Mouse (Mus musculus): Measurements from ENCODE around the gene Tcaf2.

Tcaf2 gene

DNA sequence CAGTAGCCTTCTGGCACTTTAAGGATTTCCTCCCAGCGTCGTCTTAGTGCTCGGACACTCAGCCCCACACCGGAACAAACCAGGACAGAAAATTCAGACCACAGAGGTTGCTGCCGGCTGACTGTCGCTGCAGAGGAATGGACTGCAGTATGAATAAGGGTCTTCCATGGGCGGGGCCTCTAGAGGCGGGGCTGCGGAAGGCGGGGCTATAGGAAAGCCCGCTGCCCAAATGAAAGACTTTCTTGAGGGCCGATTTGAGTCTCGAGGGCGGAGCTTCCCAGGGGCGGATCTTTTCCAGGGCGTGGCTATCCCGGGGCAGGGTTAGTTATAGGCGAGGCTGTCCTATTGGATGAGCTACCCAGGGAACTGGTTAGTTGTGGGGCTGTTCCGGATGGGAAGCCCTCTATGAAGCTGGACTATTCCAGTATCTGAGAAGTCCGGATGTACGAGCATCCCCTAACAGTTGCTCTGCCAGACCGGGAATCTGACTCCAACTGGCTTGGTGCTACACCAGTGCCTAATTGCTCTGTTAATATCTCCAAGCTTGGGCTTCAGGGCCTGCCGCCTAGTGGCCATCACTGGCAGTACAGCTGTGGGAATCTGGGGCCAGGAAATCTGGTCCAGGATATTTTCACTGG is at the start of gene Tcaf2:
Gene Tcaf2, minus strand, starts transcription at position 343 of the 638 bp plus-strand sequence.
- DNase-seq (ENCODE audit: low read depth) = peak; percentile 16

GRCm38 (mm10) chr6:42692517-42693190 is 47.6 kb upstream of the Tcaf2 start:
- no peak for DNase-seq (ENCODE audit: low read depth)

DNA sequence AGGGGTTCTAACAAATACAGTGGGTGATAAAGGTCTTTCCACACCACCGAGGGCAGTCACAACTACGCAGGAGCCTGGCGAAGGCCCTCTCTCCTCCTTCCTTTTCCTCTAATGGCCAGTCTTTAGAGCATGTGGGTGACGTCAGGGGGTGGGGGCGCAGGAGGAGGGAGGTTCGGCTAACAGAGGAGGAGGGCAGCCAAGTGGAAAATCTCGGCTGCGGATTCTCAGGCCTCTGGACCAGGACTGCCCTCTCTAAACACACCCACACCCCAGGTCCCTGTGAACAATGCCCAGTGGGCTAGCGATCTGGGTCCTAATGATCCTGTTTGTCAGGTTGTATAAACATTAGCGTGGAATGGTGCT is 47.1 kb upstream of the Tcaf2 start:
- DNase-seq (ENCODE audit: low read depth) = no peak

DNA sequence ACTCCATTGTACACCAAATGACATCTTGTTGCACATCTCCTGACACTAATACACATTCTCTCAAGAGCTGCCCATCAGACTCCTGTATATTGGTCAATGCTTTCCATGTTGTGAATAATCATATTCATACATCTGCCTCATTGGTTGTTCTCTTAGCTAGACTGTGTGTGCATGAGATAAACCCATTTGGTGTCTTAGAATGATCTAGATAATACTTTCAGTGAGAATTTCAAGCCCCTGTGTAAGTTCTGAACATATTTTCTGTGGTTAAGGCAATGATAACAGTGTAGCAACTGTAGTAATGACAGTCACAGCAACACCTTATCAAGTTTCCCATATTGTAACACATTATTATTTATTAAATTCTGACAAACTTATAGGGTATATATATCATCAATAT is 44.7 kb upstream of the Tcaf2 start:
- no peak for DNase-seq (ENCODE audit: low read depth)

- no peak for DNase-seq (ENCODE audit: low read depth)
Observed at GRCm38 (mm10) chr6:42687907-42688306, 42.9 kb upstream of the Tcaf2 start.

DNA sequence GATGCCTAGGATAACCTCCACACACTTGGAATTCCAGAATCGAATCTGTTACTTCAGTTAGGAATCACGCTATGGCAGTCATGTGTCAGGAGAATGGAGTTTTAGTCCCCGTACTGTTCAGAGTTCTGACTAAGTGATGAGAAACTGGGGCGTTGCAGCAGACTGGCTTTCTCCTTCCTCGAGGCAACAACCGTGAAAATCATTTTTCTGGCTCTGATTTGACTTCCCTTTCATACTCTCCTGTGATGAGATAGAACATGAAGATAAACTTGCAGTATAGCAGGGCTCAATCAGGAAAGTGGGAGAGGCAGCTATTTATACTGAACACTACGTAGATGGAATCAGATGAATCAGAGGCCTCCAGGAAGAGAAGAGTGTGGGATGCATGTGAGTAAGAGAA is 35.0 kb upstream of the Tcaf2 start:
- DNase-seq (ENCODE audit: low read depth) = no peak

GRCm38 (mm10) chr6:42676011-42676410 is 31.0 kb upstream of the Tcaf2 start:
- no peak for DNase-seq (ENCODE audit: low read depth)

GRCm38 (mm10) chr6:42671767-42672166 is 26.7 kb upstream of the Tcaf2 start:
- DNase-seq (ENCODE audit: low read depth) = no peak

- DNase-seq (ENCODE audit: low read depth) = no peak
Observed at GRCm38 (mm10) chr6:42667722-42668121, 22.7 kb upstream of the Tcaf2 start.

- no peak for DNase-seq (ENCODE audit: low read depth)
Observed at GRCm38 (mm10) chr6:42661739-42662138, 16.7 kb upstream of the Tcaf2 start.

DNA sequence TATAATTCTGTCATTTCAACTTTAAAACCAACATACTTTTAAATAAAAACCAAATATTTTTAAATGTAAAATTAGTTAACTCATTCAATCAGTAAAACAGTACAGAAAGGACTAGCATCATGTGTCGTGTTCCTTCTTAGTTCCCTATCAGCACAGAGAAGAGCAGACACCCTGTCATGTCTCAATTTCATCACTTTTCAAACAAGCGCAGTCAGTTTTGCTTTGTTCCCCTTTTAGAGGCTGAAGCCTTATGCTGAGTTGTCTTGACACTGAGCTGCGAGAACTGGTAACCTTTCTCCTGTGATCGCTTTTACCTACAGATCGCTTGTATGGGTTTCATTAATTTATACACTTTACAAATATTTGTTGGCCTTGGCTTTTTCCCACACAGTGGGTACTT is 10.7 kb downstream of the Tcaf2 start:
- DNase-seq (ENCODE audit: low read depth) = no peak

- peak; percentile 9 for DNase-seq (ENCODE audit: low read depth)
Observed at GRCm38 (mm10) chr6:42631395-42631794, 13.7 kb downstream of the Tcaf2 start.

DNA sequence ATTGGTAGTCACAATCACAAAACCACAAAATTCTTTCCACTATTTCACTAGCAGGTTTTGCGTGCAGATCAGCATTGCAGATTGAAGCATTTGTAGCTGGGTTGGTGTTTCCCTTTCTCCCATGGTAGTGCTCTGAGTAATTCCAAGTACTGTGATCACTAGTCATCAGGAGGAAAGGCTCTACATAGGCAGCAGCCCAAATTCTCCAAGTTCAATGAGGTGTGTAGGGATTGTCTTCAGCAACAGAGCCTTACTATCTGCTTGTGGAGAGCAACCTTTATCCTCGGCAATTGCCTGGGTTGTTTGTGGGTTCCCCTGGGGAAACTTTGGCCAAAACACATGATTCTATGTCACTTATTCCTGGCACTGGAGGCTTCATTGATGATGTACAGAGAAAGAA is 28.1 kb downstream of the Tcaf2 start:
- DNase-seq (ENCODE audit: low read depth) = no peak

GRCm38 (mm10) chr6:42612218-42612617 is 32.8 kb downstream of the Tcaf2 start:
- peak; percentile 49 for DNase-seq (ENCODE audit: low read depth)

GRCm38 (mm10) chr6:42610954-42611522 is 34.0 kb downstream of the Tcaf2 start:
- DNase-seq (ENCODE audit: low read depth) = no peak

DNA sequence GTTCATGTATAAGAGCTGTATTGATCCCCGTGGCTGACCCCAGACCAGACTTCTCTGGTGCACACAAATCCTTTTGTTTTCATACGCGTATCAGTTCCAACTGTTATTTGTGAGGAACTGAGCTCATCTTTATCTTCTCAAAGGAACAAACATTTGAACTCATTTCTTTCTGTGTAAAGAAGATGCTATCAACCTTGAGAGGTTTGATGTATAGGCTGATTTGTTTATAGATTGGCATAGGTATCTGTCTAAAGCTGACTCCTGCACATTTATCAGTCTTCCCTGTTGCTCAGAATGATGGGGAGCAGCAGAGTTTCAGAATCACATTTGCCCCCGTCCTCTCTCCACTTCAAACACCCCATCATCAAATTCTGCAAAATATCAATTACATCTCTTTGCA is 47.5 kb downstream of the Tcaf2 start, which contains the start of gene Tcaf3:
Gene Tcaf3, minus strand, starts transcription at position 101 of the 400 bp plus-strand sequence.
- no peak for DNase-seq (ENCODE audit: low read depth)

GRCm38 (mm10) chr6:42593138-42593882 is 51.7 kb downstream of the Tcaf2 start:
- no peak for DNase-seq (ENCODE audit: low read depth)

GRCm38 (mm10) chr6:42586569-42586968 is 58.5 kb downstream of the Tcaf2 start:
- no peak for DNase-seq (ENCODE audit: low read depth)

GRCm38 (mm10) chr6:42583488-42583872 is 61.6 kb downstream of the Tcaf2 start:
- peak; percentile 47 for DNase-seq (ENCODE audit: low read depth)

DNA sequence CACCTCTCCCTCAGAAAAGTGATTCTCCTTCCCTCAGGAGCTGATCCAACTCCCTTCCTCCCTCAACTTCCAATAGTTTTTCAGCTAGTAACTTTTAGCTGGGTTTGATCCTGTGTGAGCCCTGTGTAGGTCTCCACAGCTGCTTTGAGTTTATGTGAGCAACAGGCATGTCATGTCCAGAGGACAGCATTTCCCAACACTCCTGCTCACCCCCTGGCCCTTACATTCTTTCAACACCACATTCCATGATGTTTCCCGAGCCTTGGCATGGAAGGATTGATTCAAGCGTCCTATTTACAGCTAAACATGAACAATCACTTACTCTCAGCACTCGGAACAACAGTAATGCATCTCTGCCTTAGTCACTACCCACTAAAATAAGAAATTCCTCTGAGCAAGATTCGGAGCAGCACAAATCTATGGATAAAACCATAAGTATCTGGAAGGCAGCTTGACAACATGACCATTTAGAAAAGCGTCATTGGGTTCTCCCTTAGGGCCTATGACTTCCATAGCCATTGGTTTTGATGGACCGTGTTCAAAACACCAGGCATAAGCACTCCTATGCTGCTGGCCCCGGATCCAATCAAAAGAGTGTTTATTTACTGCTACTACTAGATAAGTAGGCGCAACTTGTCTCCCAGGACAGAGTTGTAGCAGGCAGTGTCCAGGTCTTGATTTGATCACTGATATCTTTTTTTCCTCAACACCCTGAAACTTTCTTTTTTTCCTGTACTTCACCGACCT is 62.1 kb downstream of the Tcaf2 start:
- DNase-seq (ENCODE audit: low read depth) = no peak

DNA sequence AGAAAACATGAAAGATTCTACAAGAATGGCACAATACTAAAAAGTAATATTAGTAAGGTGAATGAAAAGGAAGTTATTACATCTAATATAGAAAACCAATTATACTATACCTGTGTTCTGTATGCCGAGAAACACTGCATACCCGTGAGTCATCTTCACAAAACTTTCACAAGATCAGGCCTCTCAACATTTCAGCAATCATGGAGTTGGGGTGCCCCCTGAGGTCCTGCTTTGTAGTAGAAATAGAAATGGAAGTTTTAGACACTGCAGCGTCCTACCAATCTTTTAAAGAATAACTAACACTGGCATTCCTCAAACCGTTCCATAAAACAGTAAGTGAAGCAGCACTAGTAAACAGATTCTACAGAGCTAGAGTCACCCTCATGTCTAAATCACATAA is 66.4 kb downstream of the Tcaf2 start:
- no peak for DNase-seq (ENCODE audit: low read depth)

DNA sequence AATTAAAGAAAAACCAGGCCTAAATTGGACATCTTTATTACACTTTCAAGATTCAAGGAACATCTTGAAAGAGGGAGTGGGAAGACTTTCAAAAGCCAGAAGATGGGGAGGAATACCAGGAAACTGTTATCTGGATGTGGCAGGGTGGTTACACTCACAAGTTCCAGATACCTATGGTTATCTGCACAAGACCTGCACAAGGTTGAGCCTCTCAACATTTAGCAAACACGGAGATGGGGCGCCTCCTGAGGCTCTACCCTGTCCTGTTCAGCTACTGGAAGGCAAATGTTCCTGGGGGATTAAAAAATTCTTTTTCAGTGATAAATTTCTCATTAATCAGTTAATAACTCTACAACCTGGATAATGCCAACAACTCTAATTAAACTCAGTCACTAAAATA is 67.6 kb downstream of the Tcaf2 start:
- no peak for DNase-seq (ENCODE audit: low read depth)
